Mouse (Mus musculus): ENCODE measurements around the gene Cish.

GRCm38 (mm10) chr9:107307099-107307872, 11.5 kb downstream of the Cish start:
- TF ChIP-seq MYOD1 (IDR thresholded peaks at IDR 0.05; ENCODE audit: control insufficient read depth in 1 of 3, insufficient read length in 2 of 3, low read depth in 2 of 3) (no peak), POLR2A (IDR thresholded peaks at IDR 0.05; ENCODE audit: insufficient read length, low read depth) (no peak), USF1 (IDR thresholded peaks at IDR 0.05; ENCODE audit: low read depth) (no peak), CEBPB (IDR thresholded peaks at IDR 0.05; ENCODE audit: insufficient read depth, poor library complexity, severe bottlenecking) (no peak), MAX (IDR thresholded peaks at IDR 0.05; ENCODE audit: low read depth) (no peak), TCF12 (IDR thresholded peaks at IDR 0.05; ENCODE audit: insufficient read depth, poor library complexity, severe bottlenecking) (no peak), REST (IDR thresholded peaks at IDR 0.05; ENCODE audit: insufficient read depth, insufficient read length) (no peak)

All from myocyte (in vitro differentiated cells).